Mouse (Mus musculus) liver (tissue): Measurements from ENCODE around the gene Cul1.

Experiments
- DNase-seq: peaks from one replicate; pipeline ENCODE4 v3.0.0-alpha.2; 2020; ENCODE audit warnings: mixed read lengths

Gene Cul1

GRCm38 (mm10) chr6:47482027-47482426, 28.8 kb downstream of the Cul1 start:
- DNase-seq: no peak

GRCm38 (mm10) chr6:47494562-47494961, 41.4 kb downstream of the Cul1 start:
- DNase-seq: no peak

- DNase-seq: no peak
Measured at GRCm38 (mm10) chr6:47520030-47520429, 66.8 kb downstream of the Cul1 start.

- DNase-seq: no peak
Measured at GRCm38 (mm10) chr6:47522431-47522830, 69.2 kb downstream of the Cul1 start.

- no peak for DNase-seq
Measured at GRCm38 (mm10) chr6:47525041-47525440, 71.8 kb downstream of the Cul1 start.

- no peak for DNase-seq
Measured at GRCm38 (mm10) chr6:47526446-47526845, 73.2 kb downstream of the Cul1 start.

GRCm38 (mm10) chr6:47527129-47527528, 73.9 kb downstream of the Cul1 start:
- no peak for DNase-seq

- DNase-seq: no peak
Measured at GRCm38 (mm10) chr6:47527655-47528054, 74.5 kb downstream of the Cul1 start.

- DNase-seq: no peak
Measured at GRCm38 (mm10) chr6:47532547-47532946, 79.3 kb downstream of the Cul1 start.

GRCm38 (mm10) chr6:47535333-47535732, 82.1 kb downstream of the Cul1 start:
- no peak for DNase-seq

- DNase-seq: no peak
Measured at GRCm38 (mm10) chr6:47552280-47552679, 99.1 kb downstream of the Cul1 start.

GRCm38 (mm10) chr6:47559287-47559686, 106.1 kb downstream of the Cul1 start:
- DNase-seq: no peak

GRCm38 (mm10) chr6:47560407-47560806, 107.2 kb downstream of the Cul1 start:
- DNase-seq: no peak

GRCm38 (mm10) chr6:47560846-47561245, 107.6 kb downstream of the Cul1 start:
- no peak for DNase-seq

- no peak for DNase-seq
Measured at GRCm38 (mm10) chr6:47561426-47561825, 108.2 kb downstream of the Cul1 start.

GRCm38 (mm10) chr6:47565326-47566035, 112.3 kb downstream of the Cul1 start:
- DNase-seq: peak; percentile 29

- no peak for DNase-seq
Measured at GRCm38 (mm10) chr6:47572887-47573286, 119.7 kb downstream of the Cul1 start.
